Mouse (Mus musculus) kidney, adult 2 months (tissue): Measurements from ENCODE around the gene Rassf4.

Source experiments
- CTCF ChIP-seq: fragments of 200-500 bp; conservative IDR thresholded peaks from 2 replicates; pipeline ENCODE4 v1.5.1; 2011; ENCODE audit warnings: low read depth, mild to moderate bottlenecking, control low read depth, low read length, moderate library complexity, mixed read lengths; ENCODE audit not compliant: insufficient read depth, insufficient read length
- POLR2A ChIP-seq: fragments of 200-500 bp; IDR thresholded peaks from one replicate; pipeline ENCODE4 v1.6.1; 2011; ENCODE audit warnings: low read depth, low read length, control low read depth

- TF ChIP-seq CTCF (no peak), POLR2A (no peak)
These were observed 40.8 kb upstream of the Rassf4 start for GRCm38 (mm10) chr6:116714576-116714975.
